Mouse (Mus musculus): ENCODE measurements around the gene Rnase10.

DNA sequence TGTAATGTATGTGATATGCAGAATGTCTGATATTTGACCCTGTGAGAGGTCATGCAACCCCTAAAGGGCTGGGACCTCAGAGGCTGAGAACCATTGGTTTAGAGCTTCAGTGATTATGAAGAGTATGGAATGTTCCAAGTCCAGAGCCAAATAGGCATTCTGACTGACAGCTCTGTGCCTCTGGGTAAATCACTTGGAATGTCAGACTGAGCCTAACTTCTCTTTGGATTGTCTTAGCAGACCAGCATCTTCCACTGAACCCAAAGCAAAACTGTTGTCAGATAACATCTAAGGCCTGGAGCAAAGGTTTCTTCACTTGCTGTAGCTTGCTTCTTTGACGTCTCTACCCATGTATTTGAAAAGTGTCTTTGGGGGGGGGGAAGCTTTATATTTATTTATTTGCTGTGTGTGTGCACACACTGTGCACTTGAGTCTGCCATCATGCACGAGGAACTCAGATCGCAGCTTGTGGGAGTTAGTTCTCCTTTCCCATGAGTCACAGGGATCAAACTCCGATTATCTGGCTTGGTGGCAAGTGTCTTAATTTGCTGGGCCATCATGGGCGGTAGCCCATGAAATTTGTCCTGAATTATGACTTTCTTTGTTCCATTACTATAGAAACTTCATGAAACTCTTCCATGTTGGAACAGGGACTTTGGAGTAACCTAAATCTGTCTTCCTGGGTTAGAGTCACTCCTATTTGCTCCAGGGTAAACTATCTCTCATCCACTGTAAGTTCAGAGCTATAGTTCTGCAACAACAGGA is 39.2 kb upstream of the Rnase10 start:
- TF ChIP-seq GABPA (IDR thresholded peaks at IDR 0.05; ENCODE audit: insufficient replicate concordance, low read depth, low read length), result no peak
- no peak for TF ChIP-seq NELFE (IDR thresholded peaks at IDR 0.05; ENCODE audit: low read depth, low read length)
